In the genomic region with DNA sequence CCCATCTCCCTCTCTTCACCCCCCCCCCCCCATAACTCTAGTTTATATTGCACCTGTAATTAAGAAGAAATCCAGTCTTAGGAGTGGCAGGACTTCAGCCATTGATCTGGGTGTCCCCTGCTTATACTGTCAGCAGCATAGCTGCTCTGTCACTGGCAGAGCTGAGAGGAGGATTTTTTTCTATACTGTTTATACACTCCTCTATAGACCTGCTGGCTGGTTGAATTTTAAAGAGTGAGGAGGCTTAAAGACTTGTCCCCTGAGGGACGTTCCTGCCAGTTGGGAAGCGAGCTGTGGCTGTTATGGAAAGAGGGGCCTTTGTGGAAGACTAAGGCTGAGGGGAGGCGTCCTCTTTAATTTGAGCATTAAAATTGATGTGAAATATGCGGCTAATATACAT, we compare ENCODE assay signal across 18 mouse cellular contexts.
A peak's percentile ranks its signal among the peaks of the same experiment; 100 is the strongest.
DNase-seq lines count a peak whose midpoint lies in the region; ATAC-seq lines count a peak whose summit lies in the region.
"Had no signal": no experiment of that assay in that cellular context is flagged by ENCODE, and none has a peak within 500 bp of the region (broad histone marks: within the 10 kb centered on the region; RNA-seq: fewer than 3 reads in every experiment).

No protein-coding gene starts in this region.

- H3K4me3 ChIP-seq in neural tube, embryonic 12.5 days: no peak overlapping the region
- H3K4me3 ChIP-seq in neural tube, embryonic 15.5 days (replicated peaks): no peak overlapping the region
- no peak overlapping the region for H3K4me3 ChIP-seq in liver, embryonic 11.5 days (ENCODE audit: low read depth, low read length)
- H3K4me3 ChIP-seq: embryonic facial prominence, embryonic 15.5 days; heart, embryonic 12.5 days; lung, embryonic 15.5 days had no signal

- H3K4me1 ChIP-seq in neural tube, embryonic 12.5 days: peaks cover 6% of the 10 kb centered on the region; the same call in 1 of the 2 replicates
- H3K4me1 ChIP-seq in neural tube, embryonic 15.5 days: no peaks in the 10 kb centered on the region
- H3K4me1 ChIP-seq in liver, embryonic 11.5 days (replicated peaks; ENCODE audit: control insufficient read depth, insufficient read depth, low read length): no peaks in the 10 kb centered on the region
- H3K4me1 ChIP-seq: embryonic facial prominence, embryonic 15.5 days; lung, embryonic 15.5 days had no signal

- DNase-seq in embryo, embryonic 10.5 days (ENCODE audit: low spot score): peak; percentile 30
- DNase-seq in embryo, embryonic 9.5 days (ENCODE audit: extremely low spot score): no peak
- peak; percentile 21 for DNase-seq in mesoderm, embryonic 11.5 days (ENCODE audit: low read depth, low spot score)
- no peak for DNase-seq in right cerebral cortex, postnatal 25 days
- DNase-seq in liver, embryonic 11.5 days (ENCODE audit: low spot score): no peak
- DNase-seq in left cerebral cortex, postnatal 4 days: no peak
- DNase-seq: adrenal gland, postnatal 14 days; cerebellum, postnatal 10 days; gastrocnemius, postnatal 25 days; heart, postnatal 4 days; kidney, adult 11 months; kidney, postnatal 14 days; spleen, adult 18-20 months had no signal

- H3K9me3 ChIP-seq in neural tube, embryonic 12.5 days: no peaks in the 10 kb centered on the region
- H3K9me3 ChIP-seq in neural tube, embryonic 15.5 days (replicated peaks): no peaks in the 10 kb centered on the region
- H3K9me3 ChIP-seq in liver, embryonic 11.5 days (ENCODE audit: control insufficient read depth, low read length): no peaks in the 10 kb centered on the region
- H3K9me3 ChIP-seq: embryonic facial prominence, embryonic 15.5 days; heart, embryonic 12.5 days; lung, embryonic 15.5 days had no signal

- no peak overlapping the region for H3K4me2 ChIP-seq in neural tube, embryonic 12.5 days (replicated peaks)
- no peak overlapping the region for H3K4me2 ChIP-seq in neural tube, embryonic 15.5 days
- H3K4me2 ChIP-seq in liver, embryonic 11.5 days: no peak overlapping the region
- H3K4me2 ChIP-seq: embryonic facial prominence, embryonic 15.5 days; heart, embryonic 12.5 days; lung, embryonic 15.5 days had no signal

- 29% methylated on average over 4 of the region's 4 CpGs for WGBS in neural tube, embryonic 12.5 days
- 16% methylated on average over 4 of the region's 4 CpGs for WGBS in neural tube, embryonic 15.5 days
- WGBS in liver, embryonic 11.5 days: 71% methylated on average over 4 of the region's 4 CpGs

- peak; percentile 76; the same call in 1 of the 2 replicates for ATAC-seq in neural tube, embryonic 12.5 days (ENCODE audit: low FRiP score, low read depth)
- no peak for ATAC-seq in neural tube, embryonic 15.5 days (ENCODE audit: low FRiP score)
- ATAC-seq in liver, embryonic 11.5 days (replicated peaks; ENCODE audit: low FRiP score): no peak

- no peak overlapping the region for H3K9ac ChIP-seq in neural tube, embryonic 12.5 days
- no peak overlapping the region for H3K9ac ChIP-seq in neural tube, embryonic 15.5 days (replicated peaks)
- no peak overlapping the region for H3K9ac ChIP-seq in liver, embryonic 11.5 days (ENCODE audit: low read depth, low read length)
- H3K9ac ChIP-seq: embryonic facial prominence, embryonic 15.5 days; heart, embryonic 12.5 days; lung, embryonic 15.5 days had no signal

- H3K27me3 ChIP-seq in neural tube, embryonic 12.5 days (replicated peaks): no peaks in the 10 kb centered on the region
- H3K27me3 ChIP-seq in neural tube, embryonic 15.5 days (replicated peaks): no peaks in the 10 kb centered on the region
- no peaks in the 10 kb centered on the region for H3K27me3 ChIP-seq in liver, embryonic 11.5 days (replicated peaks; ENCODE audit: control insufficient read depth, insufficient read depth, low read length)
- H3K27me3 ChIP-seq: embryonic facial prominence, embryonic 15.5 days; heart, embryonic 12.5 days; lung, embryonic 15.5 days had no signal

- H3K27ac ChIP-seq in neural tube, embryonic 12.5 days: no peak overlapping the region
- H3K27ac ChIP-seq in neural tube, embryonic 15.5 days (replicated peaks): no peak overlapping the region
- H3K27ac ChIP-seq in liver, embryonic 11.5 days (ENCODE audit: low read depth, low read length): no peak overlapping the region
- H3K27ac ChIP-seq: embryonic facial prominence, embryonic 15.5 days; lung, embryonic 15.5 days had no signal

- H3K36me3 ChIP-seq in neural tube, embryonic 12.5 days: no peaks in the 10 kb centered on the region
- H3K36me3 ChIP-seq in neural tube, embryonic 15.5 days: no peaks in the 10 kb centered on the region
- no peaks in the 10 kb centered on the region for H3K36me3 ChIP-seq in liver, embryonic 11.5 days (ENCODE audit: control insufficient read depth, insufficient read depth, low read length)
- H3K36me3 ChIP-seq: embryonic facial prominence, embryonic 15.5 days; heart, embryonic 12.5 days; lung, embryonic 15.5 days had no signal

- intact Hi-C loops in left cerebral cortex, postnatal 4 days (cut with DNase I): no loop called here

Comparison
In these comparisons a context has a peak if more than half of its experiments do, and no peak if none do; other contexts are left out.
1. DNase-seq: peak in embryo, embryonic 10.5 days (single experiment) and mesoderm, embryonic 11.5 days (single experiment); none in embryo, embryonic 9.5 days (single experiment), right cerebral cortex, postnatal 25 days (single experiment), liver, embryonic 11.5 days (single experiment) and left cerebral cortex, postnatal 4 days (single experiment).